Mouse (Mus musculus): ENCODE measurements around the gene Ajap1. TPM values are rescaled to one million over a fixed set of nuclear protein-coding genes. Genes with fewer than 3 reads are reported as not detected.
A peak's percentile ranks its signal among the peaks of the same experiment; 100 is the strongest.

Gene Ajap1
- polyA plus RNA-seq, 1 experiment from 2014 or later: not detected

DNA sequence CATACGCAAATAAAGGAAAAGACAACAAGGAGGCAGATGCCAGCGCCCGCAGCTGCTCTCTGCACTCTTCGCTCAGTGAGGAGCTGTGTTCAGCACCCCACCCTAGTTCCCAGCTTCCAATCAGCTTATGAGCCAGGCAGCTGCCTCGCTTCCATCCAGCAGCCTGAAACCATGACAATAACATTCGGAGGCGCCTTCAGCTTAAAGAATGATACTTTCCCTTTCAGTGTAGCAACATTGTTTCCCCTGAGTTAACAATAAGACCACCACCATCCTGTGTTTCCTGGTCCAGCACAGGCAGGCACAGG is 124.4 kb downstream of the Ajap1 start:
- Histone ChIP-seq H3K36me3 (ENCODE audit: control insufficient read depth, insufficient read depth, low read length) (no peaks in the 10 kb centered on the region), H3K27me3 (ENCODE audit: control insufficient read depth, insufficient read depth, low read length) (no peaks in the 10 kb centered on the region; the same call in 1 of the 2 replicates), H3K9ac (ENCODE audit: low read length) (no peak overlapping the region), H3K4me3 (ENCODE audit: control insufficient read depth in 1 of 2, insufficient read depth in 1 of 2, low read depth in 1 of 2, low read length in 2 of 2) (no peak overlapping the region), H3K9me3 (ENCODE audit: control insufficient read depth, low read length) (no peaks in the 10 kb centered on the region), H3K27ac (replicated peaks in 1 of 2; ENCODE audit: control insufficient read depth in 1 of 2, insufficient read depth in 1 of 2, low read depth in 2 of 2, low read length in 2 of 2) (no peak overlapping the region), H3K4me2 (ENCODE audit: low read length) (no peak overlapping the region), H3K4me1 (ENCODE audit: control insufficient read depth in 2 of 2, insufficient read depth in 2 of 2, low read length in 2 of 2) (no peaks in the 10 kb centered on the region)
- 58% methylated on average over 7 of the region's 7 CpGs for WGBS
- 0 out of 2 replicates have a peak, but pooled peaks have one; percentile 33 for ATAC-seq (ENCODE audit: insufficient number of reproducible peaks, insufficient read depth, low FRiP score, low read depth)

DNA sequence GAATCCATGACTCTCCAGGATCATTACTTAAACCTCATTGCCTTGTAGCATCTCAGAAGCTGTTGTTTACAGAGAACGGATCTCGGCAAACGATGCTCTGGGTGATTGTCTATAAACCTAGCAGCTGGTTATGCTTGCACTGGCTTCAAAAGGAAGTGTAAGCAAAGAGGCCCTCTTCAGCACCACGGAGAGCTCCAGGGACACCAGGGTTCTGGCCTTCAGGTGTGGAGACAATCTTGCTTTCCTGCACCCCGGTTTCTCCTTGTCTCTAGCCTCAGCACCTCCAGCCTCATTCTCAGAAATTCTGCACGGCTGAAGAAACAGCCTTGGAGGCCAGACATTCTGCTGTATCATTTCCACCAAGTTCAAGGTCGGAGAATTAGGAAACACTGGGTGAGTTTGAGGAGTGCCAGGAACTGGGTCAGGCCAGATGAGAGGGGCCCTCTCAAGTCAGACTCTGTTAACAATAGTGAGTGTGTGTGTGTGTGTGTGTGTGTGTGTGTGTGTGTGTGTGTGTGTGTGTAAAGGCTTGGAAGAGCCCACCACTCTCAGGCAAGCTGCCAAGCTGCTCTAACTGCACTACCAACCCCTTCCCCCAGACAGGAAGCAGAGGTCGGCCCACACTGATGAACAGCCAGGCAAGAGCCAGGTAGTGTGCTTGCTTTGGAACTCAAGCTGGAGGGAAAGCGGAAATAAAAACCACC is 124.9 kb downstream of the Ajap1 start:
- 50% methylated on average over 9 of the region's 9 CpGs for WGBS
- H3K9ac ChIP-seq (ENCODE audit: low read length): no peak overlapping the region

GRCm38 (mm10) chr4:153356236-153356635 is 126.4 kb downstream of the Ajap1 start:
- Histone ChIP-seq H3K27ac (replicated peaks in 1 of 2; ENCODE audit: control insufficient read depth in 1 of 2, insufficient read depth in 1 of 2, low read depth in 2 of 2, low read length in 2 of 2) (no peak overlapping the region), H3K4me3 (ENCODE audit: control insufficient read depth in 1 of 2, insufficient read depth in 1 of 2, low read depth in 1 of 2, low read length in 2 of 2) (no peak overlapping the region), H3K4me1 (ENCODE audit: control insufficient read depth in 2 of 2, insufficient read depth in 2 of 2, low read length in 2 of 2) (no peaks in the 10 kb centered on the region), H3K9me3 (ENCODE audit: control insufficient read depth, low read length) (no peaks in the 10 kb centered on the region), H3K27me3 (ENCODE audit: control insufficient read depth, insufficient read depth, low read length) (no peaks in the 10 kb centered on the region; the same call in 1 of the 2 replicates), H3K36me3 (ENCODE audit: control insufficient read depth, insufficient read depth, low read length) (no peaks in the 10 kb centered on the region), H3K4me2 (ENCODE audit: low read length) (no peak overlapping the region), H3K9ac (ENCODE audit: low read length) (no peak overlapping the region)
- ATAC-seq (ENCODE audit: insufficient number of reproducible peaks, insufficient read depth, low FRiP score, low read depth): no peak
- 87% methylated on average over 4 of the region's 4 CpGs for WGBS

More for the DNA sequence above, 124.9 kb downstream of the Ajap1 start:
- Histone ChIP-seq H3K27me3 (ENCODE audit: control insufficient read depth, insufficient read depth, low read length) (no peaks in the 10 kb centered on the region; the same call in 1 of the 2 replicates), H3K27ac (replicated peaks in 1 of 2; ENCODE audit: control insufficient read depth in 1 of 2, insufficient read depth in 1 of 2, low read depth in 2 of 2, low read length in 2 of 2) (no peak overlapping the region), H3K9me3 (ENCODE audit: control insufficient read depth, low read length) (no peaks in the 10 kb centered on the region), H3K4me1 (ENCODE audit: control insufficient read depth in 2 of 2, insufficient read depth in 2 of 2, low read length in 2 of 2) (no peaks in the 10 kb centered on the region), H3K4me3 (ENCODE audit: control insufficient read depth in 1 of 2, insufficient read depth in 1 of 2, low read depth in 1 of 2, low read length in 2 of 2) (no peak overlapping the region), H3K36me3 (ENCODE audit: control insufficient read depth, insufficient read depth, low read length) (no peaks in the 10 kb centered on the region), H3K4me2 (ENCODE audit: low read length) (no peak overlapping the region)
- ATAC-seq (ENCODE audit: insufficient number of reproducible peaks, insufficient read depth, low FRiP score, low read depth): 0 out of 2 replicates have a peak, but pooled peaks have one; percentile 33

DNA sequence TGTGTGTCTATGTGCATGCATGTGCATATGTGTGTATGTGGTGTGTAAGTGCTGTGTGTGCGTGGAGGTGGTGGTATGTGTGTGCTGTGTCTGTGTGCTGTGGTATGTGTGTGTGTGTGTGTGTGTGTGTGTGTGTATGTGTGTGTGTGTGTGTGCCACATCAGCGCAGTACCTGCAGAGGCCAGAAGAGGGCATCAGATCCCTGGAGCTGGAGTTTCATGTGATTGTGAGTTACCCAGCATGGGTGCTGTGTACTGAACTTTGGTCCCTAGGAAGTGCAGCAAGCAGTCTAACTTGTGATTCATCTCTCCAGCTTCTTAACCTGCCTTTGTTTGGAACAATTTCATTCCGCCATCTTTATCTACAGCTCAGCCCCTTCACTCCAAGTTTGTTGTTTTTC is 137.6 kb downstream of the Ajap1 start:
- no peak overlapping the region for H3K9ac ChIP-seq (ENCODE audit: low read length)
- no peaks in the 10 kb centered on the region for H3K36me3 ChIP-seq (ENCODE audit: control insufficient read depth, insufficient read depth, low read length)
- H3K9me3 ChIP-seq (ENCODE audit: control insufficient read depth, low read length): 0 out of 2 replicates have a peak, but pooled peaks cover 3% of the 10 kb centered on the region
- H3K4me3 ChIP-seq (ENCODE audit: control insufficient read depth in 1 of 2, insufficient read depth in 1 of 2, low read depth in 1 of 2, low read length in 2 of 2): no peak overlapping the region
- no peak overlapping the region for H3K27ac ChIP-seq (replicated peaks in 1 of 2; ENCODE audit: control insufficient read depth in 1 of 2, insufficient read depth in 1 of 2, low read depth in 2 of 2, low read length in 2 of 2)
- WGBS: 90% methylated on average over 3 of the region's 3 CpGs
- peak; percentile 35; the same call in 1 of the 2 replicates for ATAC-seq (ENCODE audit: insufficient number of reproducible peaks, insufficient read depth, low FRiP score, low read depth)
- H3K4me2 ChIP-seq (ENCODE audit: low read length): no peak overlapping the region
- no peaks in the 10 kb centered on the region for H3K4me1 ChIP-seq (ENCODE audit: control insufficient read depth in 2 of 2, insufficient read depth in 2 of 2, low read length in 2 of 2)
- no peaks in the 10 kb centered on the region for H3K27me3 ChIP-seq (ENCODE audit: control insufficient read depth, insufficient read depth, low read length)

- no peak for ATAC-seq (ENCODE audit: insufficient number of reproducible peaks, insufficient read depth, low FRiP score, low read depth)
- Histone ChIP-seq H3K9me3 (ENCODE audit: control insufficient read depth, low read length) (0 out of 2 replicates have a peak, but pooled peaks cover 3% of the 10 kb centered on the region), H3K27me3 (ENCODE audit: control insufficient read depth, insufficient read depth, low read length) (no peaks in the 10 kb centered on the region)
Measured at GRCm38 (mm10) chr4:153340887-153341286, 141.7 kb downstream of the Ajap1 start.

DNA sequence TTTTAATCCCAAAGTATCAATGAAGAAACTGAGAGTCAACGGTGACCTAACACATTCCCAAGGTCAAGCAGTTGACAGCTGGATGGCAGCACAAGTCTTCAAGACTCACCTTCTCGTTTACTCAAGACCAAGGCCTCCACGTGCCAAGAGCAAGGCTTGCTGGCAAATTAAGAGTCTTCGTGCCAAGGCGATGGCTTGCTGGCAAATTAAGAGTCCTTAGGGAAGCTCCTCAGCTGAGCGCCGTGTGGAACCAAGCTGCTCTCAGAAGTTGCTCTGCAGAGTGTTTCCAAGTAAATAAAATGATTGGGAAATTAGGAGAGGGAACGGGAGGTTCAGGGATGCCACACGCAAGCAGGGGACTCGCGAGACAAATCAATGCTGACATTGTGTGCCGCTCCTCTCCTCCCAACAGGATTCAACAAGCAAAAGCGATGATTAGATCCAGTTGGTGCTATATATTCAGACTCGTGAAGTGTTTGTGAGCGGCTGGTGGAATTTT is 147.3 kb downstream of the Ajap1 start:
- Histone ChIP-seq H3K4me3 (ENCODE audit: control insufficient read depth in 1 of 2, insufficient read depth in 1 of 2, low read depth in 1 of 2, low read length in 2 of 2) (no peak overlapping the region), H3K27ac (replicated peaks in 1 of 2; ENCODE audit: control insufficient read depth in 1 of 2, insufficient read depth in 1 of 2, low read depth in 2 of 2, low read length in 2 of 2) (no peak overlapping the region), H3K27me3 (ENCODE audit: control insufficient read depth, insufficient read depth, low read length) (no peaks in the 10 kb centered on the region), H3K9ac (ENCODE audit: low read length) (no peak overlapping the region), H3K9me3 (ENCODE audit: control insufficient read depth, low read length) (0 out of 2 replicates have a peak, but pooled peaks cover 3% of the 10 kb centered on the region), H3K36me3 (ENCODE audit: control insufficient read depth, insufficient read depth, low read length) (no peaks in the 10 kb centered on the region), H3K4me2 (ENCODE audit: low read length) (no peak overlapping the region), H3K4me1 (ENCODE audit: control insufficient read depth in 2 of 2, insufficient read depth in 2 of 2, low read length in 2 of 2) (no peaks in the 10 kb centered on the region)
- WGBS: 78% methylated on average over 15 of the region's 15 CpGs
- no peak for ATAC-seq (ENCODE audit: insufficient number of reproducible peaks, insufficient read depth, low FRiP score, low read depth)

More at GRCm38 (mm10) chr4:153340887-153341286, 141.7 kb downstream of the Ajap1 start:
- Histone ChIP-seq H3K4me1 (ENCODE audit: control insufficient read depth in 2 of 2, insufficient read depth in 2 of 2, low read length in 2 of 2) (no peaks in the 10 kb centered on the region), H3K9ac (ENCODE audit: low read length) (no peak overlapping the region), H3K36me3 (ENCODE audit: control insufficient read depth, insufficient read depth, low read length) (no peaks in the 10 kb centered on the region), H3K4me2 (ENCODE audit: low read length) (no peak overlapping the region), H3K4me3 (ENCODE audit: control insufficient read depth in 1 of 2, insufficient read depth in 1 of 2, low read depth in 1 of 2, low read length in 2 of 2) (no peak overlapping the region), H3K27ac (replicated peaks in 1 of 2; ENCODE audit: control insufficient read depth in 1 of 2, insufficient read depth in 1 of 2, low read depth in 2 of 2, low read length in 2 of 2) (no peak overlapping the region)

DNA sequence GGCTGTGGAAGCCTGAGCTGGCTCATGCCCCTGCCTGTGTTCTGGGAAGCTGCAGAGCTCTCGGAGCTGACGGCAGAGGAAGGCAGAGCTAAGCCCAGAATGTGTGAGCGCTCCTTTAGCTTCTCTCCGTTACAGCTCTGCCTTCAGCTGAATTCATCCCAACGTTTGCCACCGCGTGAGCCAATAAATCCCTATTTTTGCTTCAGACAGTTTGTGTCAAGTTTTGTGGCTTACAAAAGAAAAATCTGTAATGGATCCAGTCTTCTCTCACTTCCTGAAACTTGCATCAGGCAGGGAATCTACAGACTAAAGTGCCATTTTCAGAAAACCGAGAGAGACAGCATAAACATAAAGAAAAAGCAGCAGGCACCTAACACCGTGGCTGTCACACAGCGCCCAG is 154.8 kb downstream of the Ajap1 start:
- no peak overlapping the region for H3K4me2 ChIP-seq (ENCODE audit: low read length)
- no peak overlapping the region for H3K27ac ChIP-seq (replicated peaks in 1 of 2; ENCODE audit: control insufficient read depth in 1 of 2, insufficient read depth in 1 of 2, low read depth in 2 of 2, low read length in 2 of 2)
- no peaks in the 10 kb centered on the region for H3K9me3 ChIP-seq (ENCODE audit: control insufficient read depth, low read length)
- no peaks in the 10 kb centered on the region for H3K27me3 ChIP-seq (ENCODE audit: control insufficient read depth, insufficient read depth, low read length)
- H3K4me1 ChIP-seq (ENCODE audit: control insufficient read depth in 2 of 2, insufficient read depth in 2 of 2, low read length in 2 of 2): peaks cover 0 to 2% of the 10 kb centered on the region in 2 experiments; a peak in 1 of 4 replicates
- 68% methylated on average over 10 of the region's 10 CpGs for WGBS
- ATAC-seq (ENCODE audit: insufficient number of reproducible peaks, insufficient read depth, low FRiP score, low read depth): no peak
- no peak overlapping the region for H3K4me3 ChIP-seq (ENCODE audit: control insufficient read depth in 1 of 2, insufficient read depth in 1 of 2, low read depth in 1 of 2, low read length in 2 of 2)
- H3K36me3 ChIP-seq (ENCODE audit: control insufficient read depth, insufficient read depth, low read length): no peaks in the 10 kb centered on the region
- no peak overlapping the region for H3K9ac ChIP-seq (ENCODE audit: low read length)
